Mouse (Mus musculus) kidney, embryonic 16.5 days (tissue): ENCODE measurements around the gene Lrmda. TPM values are rescaled to one million over a fixed set of nuclear protein-coding genes. Genes with fewer than 3 reads are reported as not detected.
A peak's percentile ranks its signal among the peaks of the same experiment; 100 is the strongest.

Experiments
- ATAC-seq: fragments of 200-750 bp; cut with Nextera tagmentation; 2 replicates; pipeline ENCODE4 v1.8.0; 2017; ENCODE audit warnings: moderate TSS enrichment; ENCODE audit not compliant: low FRiP score, low TSS enrichment
- H3K27ac ChIP-seq: fragments of 300-500 bp; sonication (generic); 2 replicates; pipeline ENCODE4 v1.5.1; 2014; ENCODE audit warnings: low read length
- H3K27me3 ChIP-seq: fragments of 300-500 bp; sonication (generic); 2 replicates; pipeline ENCODE4 v1.6.1; 2014; ENCODE audit warnings: low read length, control low read depth, mixed read lengths; ENCODE audit not compliant: insufficient read depth
- H3K36me3 ChIP-seq: fragments of 300-500 bp; sonication (generic); 2 replicates; pipeline ENCODE4 v1.6.1; 2014; ENCODE audit warnings: low read length, control low read depth, mixed read lengths; ENCODE audit not compliant: insufficient read depth
- H3K4me1 ChIP-seq: fragments of 300-500 bp; sonication (generic); 2 replicates; pipeline ENCODE4 v1.6.1; 2014; ENCODE audit warnings: low read length, control low read depth, mixed read lengths; ENCODE audit not compliant: insufficient read depth
- H3K4me2 ChIP-seq: fragments of 300-500 bp; sonication (generic); replicated peaks from 2 replicates; pipeline ENCODE4 v1.6.1; 2014; ENCODE audit warnings: low read depth, low read length
- H3K4me3 ChIP-seq: fragments of 300-500 bp; sonication (generic); 2 replicates; pipeline ENCODE4 v1.5.1; 2014; ENCODE audit warnings: mild to moderate bottlenecking, low read length
- H3K9ac ChIP-seq: fragments of 300-500 bp; sonication (generic); replicated peaks from 2 replicates; pipeline ENCODE4 v1.6.1; 2014; ENCODE audit warnings: low read length
- H3K9me3 ChIP-seq: fragments of 300-500 bp; sonication (generic); 2 replicates; pipeline ENCODE4 v1.6.1; 2016; ENCODE audit warnings: low read length, control low read depth
- WGBS: fragments of 180-500 bp; shearing (Covaris S2); extraction: QIAGEN DNeasy Blood & Tissue Kit; methylation state at CpG from one replicate; pipeline ENCODE4 v1.1.7; 2014; 5-methylcytosine and 5-hydroxymethylcytosine counted together
- polyA plus RNA-seq: library from polyadenylated mRNA; unstranded; fragments of >200 nt; fragmentation: Nextera tagmentation; extraction: Ambion mirVana; gene quantifications from 2 replicates; pipeline ENCODE4 v1.2.1, GENCODE M21; 2015

Gene Lrmda
- polyA plus RNA-seq, 1 experiment from 2014 or later: 0.76 TPM

- 0 out of 2 replicates have a peak, but pooled peaks have one; percentile 61 for ATAC-seq
- Histone ChIP-seq H3K4me3 (no peak overlapping the region), H3K27me3 (no peaks in the 10 kb centered on the region), H3K27ac (no peak overlapping the region; the same call in 1 of the 2 replicates), H3K9me3 (no peaks in the 10 kb centered on the region), H3K36me3 (no peaks in the 10 kb centered on the region), H3K9ac (no peak overlapping the region), H3K4me2 (no peak overlapping the region), H3K4me1 (peaks cover 10% of the 10 kb centered on the region)
- 77% methylated on average over 4 of the region's 4 CpGs for WGBS
Observed at GRCm38 (mm10) chr14:22931114-22931822, 911.8 kb downstream of the Lrmda start.

DNA sequence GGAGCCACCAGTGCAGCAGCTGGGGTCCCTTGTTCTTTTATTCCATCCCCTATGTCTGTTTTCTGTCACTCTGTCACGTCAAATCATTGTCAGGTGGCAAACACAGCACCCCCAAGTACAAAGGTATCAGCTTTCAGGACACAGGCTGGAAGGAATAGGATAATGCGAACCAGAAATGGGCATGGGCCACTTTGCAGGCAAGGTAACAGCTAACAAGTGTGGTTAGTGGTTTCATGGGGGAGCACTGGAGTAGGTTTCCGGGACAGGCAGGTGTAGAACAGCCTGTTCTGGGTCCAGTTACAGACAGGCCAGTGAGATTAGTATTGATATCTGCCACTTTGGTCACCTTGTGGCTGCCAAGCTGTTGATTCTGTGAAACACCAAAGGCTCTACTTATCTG, 917.2 kb downstream of the Lrmda start:
- Histone ChIP-seq H3K27me3 (no peaks in the 10 kb centered on the region), H3K4me3 (no peak overlapping the region), H3K4me1 (peaks cover 11% of the 10 kb centered on the region), H3K36me3 (no peaks in the 10 kb centered on the region), H3K27ac (no peak overlapping the region), H3K9ac (no peak overlapping the region), H3K4me2 (no peak overlapping the region), H3K9me3 (no peaks in the 10 kb centered on the region)
- no peak for ATAC-seq
- WGBS: 63% methylated on average over 3 of the region's 3 CpGs

DNA sequence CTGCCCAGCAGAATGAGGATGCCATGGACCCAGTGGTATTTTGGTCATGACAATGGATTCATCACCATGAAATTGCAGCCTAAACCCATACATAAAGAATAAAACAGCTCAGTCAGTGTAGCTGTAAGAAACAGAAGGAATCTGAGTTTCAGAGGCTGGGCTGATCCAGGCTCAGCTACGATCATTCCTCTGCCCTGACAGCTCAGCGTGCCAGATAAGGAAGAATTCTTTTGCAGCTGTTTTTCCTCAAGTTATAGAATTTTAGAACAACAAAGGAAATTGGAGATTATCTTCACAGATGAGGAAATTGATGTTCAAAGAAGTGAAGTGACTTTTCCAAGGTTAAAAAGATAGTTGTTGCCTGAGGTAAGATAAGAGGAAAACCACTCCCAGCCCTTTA, 921.1 kb downstream of the Lrmda start:
- Histone ChIP-seq H3K27me3 (no peaks in the 10 kb centered on the region), H3K27ac (no peak overlapping the region), H3K36me3 (no peaks in the 10 kb centered on the region), H3K4me1 (peaks cover 11% of the 10 kb centered on the region), H3K9me3 (no peaks in the 10 kb centered on the region), H3K4me3 (no peak overlapping the region), H3K4me2 (no peak overlapping the region), H3K9ac (no peak overlapping the region)
- no peak for ATAC-seq
- 57% methylated on average over 2 of the region's 2 CpGs for WGBS

- ATAC-seq: no peak
- H3K27ac ChIP-seq: no peak overlapping the region
- H3K4me1 ChIP-seq: peaks cover 11% of the 10 kb centered on the region
- no peak overlapping the region for H3K4me2 ChIP-seq
- no peak overlapping the region for H3K9ac ChIP-seq
- H3K4me3 ChIP-seq: no peak overlapping the region
- no peaks in the 10 kb centered on the region for H3K27me3 ChIP-seq
- H3K36me3 ChIP-seq: no peaks in the 10 kb centered on the region
- WGBS: 50% methylated on average over 2 of the region's 2 CpGs
- H3K9me3 ChIP-seq: no peaks in the 10 kb centered on the region
Observed at GRCm38 (mm10) chr14:22942569-22942968, 923.1 kb downstream of the Lrmda start.

- H3K9me3 ChIP-seq: no peaks in the 10 kb centered on the region
- no peaks in the 10 kb centered on the region for H3K27me3 ChIP-seq
- no peak for ATAC-seq
Observed at GRCm38 (mm10) chr14:22949466-22949865, 930.0 kb downstream of the Lrmda start.

DNA sequence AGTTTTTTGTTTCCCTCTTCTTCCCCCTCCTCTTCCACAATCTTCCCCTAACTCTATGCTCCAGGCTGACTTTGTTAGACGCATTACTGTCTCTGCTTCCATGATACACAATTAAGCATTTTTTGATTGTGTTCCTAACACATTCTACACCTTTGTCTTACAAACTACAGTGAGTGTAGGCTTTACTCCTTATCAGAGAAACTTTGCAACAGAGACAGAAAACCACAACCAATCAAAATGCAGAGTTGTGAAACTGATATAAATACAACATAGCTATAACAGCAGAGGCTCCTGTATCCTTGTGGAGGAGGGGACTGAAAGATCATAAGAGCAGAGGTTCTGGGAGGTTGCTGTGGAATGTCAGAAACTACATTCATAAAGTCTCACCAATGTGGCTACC, 933.5 kb downstream of the Lrmda start:
- H3K9ac ChIP-seq: no peak overlapping the region
- WGBS: 74% methylated on average over 1 of the region's 1 CpGs
- no peaks in the 10 kb centered on the region for H3K27me3 ChIP-seq
- H3K4me3 ChIP-seq: no peak overlapping the region
- ATAC-seq: no peak
- H3K36me3 ChIP-seq: no peaks in the 10 kb centered on the region
- H3K9me3 ChIP-seq: no peaks in the 10 kb centered on the region
- H3K27ac ChIP-seq: no peak overlapping the region
- no peaks in the 10 kb centered on the region for H3K4me1 ChIP-seq
- H3K4me2 ChIP-seq: no peak overlapping the region

More at GRCm38 (mm10) chr14:22949466-22949865, 930.0 kb downstream of the Lrmda start:
- Histone ChIP-seq H3K9ac (no peak overlapping the region), H3K36me3 (no peaks in the 10 kb centered on the region), H3K27ac (no peak overlapping the region), H3K4me1 (no peaks in the 10 kb centered on the region), H3K4me2 (no peak overlapping the region), H3K4me3 (no peak overlapping the region)

DNA sequence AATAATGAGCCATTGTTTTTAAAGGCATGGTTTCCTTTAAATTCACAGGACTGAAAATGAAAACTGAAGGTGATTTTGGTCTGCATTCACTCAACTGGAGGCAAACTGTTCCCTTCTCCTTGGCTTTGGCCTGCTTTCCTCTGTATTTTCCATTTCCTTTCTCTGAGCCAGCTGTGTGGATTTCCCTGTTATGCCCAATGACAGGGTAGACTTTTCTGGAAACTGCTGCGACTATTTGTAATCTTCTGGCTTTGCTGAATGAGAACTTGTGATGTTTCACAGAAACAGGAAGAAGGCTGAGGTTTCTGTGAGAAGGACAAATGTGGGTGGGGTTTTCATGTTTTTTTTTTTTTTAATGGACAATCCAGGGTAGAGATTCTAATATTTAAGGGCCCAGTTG, 940.7 kb downstream of the Lrmda start:
- H3K27ac ChIP-seq: no peak overlapping the region
- no peak overlapping the region for H3K4me3 ChIP-seq
- H3K36me3 ChIP-seq: no peaks in the 10 kb centered on the region
- WGBS: 79% methylated on average over 1 of the region's 1 CpGs
- no peak overlapping the region for H3K9ac ChIP-seq
- H3K27me3 ChIP-seq: no peaks in the 10 kb centered on the region
- ATAC-seq: no peak
- no peak overlapping the region for H3K4me2 ChIP-seq
- H3K9me3 ChIP-seq: no peaks in the 10 kb centered on the region
- no peaks in the 10 kb centered on the region for H3K4me1 ChIP-seq

- no peaks in the 10 kb centered on the region for H3K36me3 ChIP-seq
- 0 out of 2 replicates have a peak, but pooled peaks cover 3% of the 10 kb centered on the region for H3K9me3 ChIP-seq
- no peak overlapping the region for H3K9ac ChIP-seq
- no peak overlapping the region for H3K27ac ChIP-seq
- 0 out of 2 replicates have a peak, but pooled peaks cover 2% of the 10 kb centered on the region for H3K4me1 ChIP-seq
- no peak overlapping the region for H3K4me2 ChIP-seq
- H3K4me3 ChIP-seq: no peak overlapping the region
- no peaks in the 10 kb centered on the region for H3K27me3 ChIP-seq
- peak; percentile 12; the same call in 1 of the 2 replicates for ATAC-seq
- 78% methylated on average over 9 of the region's 9 CpGs for WGBS
Observed at GRCm38 (mm10) chr14:22964796-22965660, 945.5 kb downstream of the Lrmda start.

GRCm38 (mm10) chr14:22968705-22969104, 949.2 kb downstream of the Lrmda start:
- WGBS: 44% methylated on average over 5 of the region's 5 CpGs
- peak overlapping the region; percentile 52; the same call in 1 of the 2 replicates for H3K27ac ChIP-seq
- H3K4me3 ChIP-seq: no peak overlapping the region
- H3K4me1 ChIP-seq: 0 out of 2 replicates have a peak, but pooled peaks cover 2% of the 10 kb centered on the region
- peak; percentile 65; the same call in 1 of the 2 replicates for ATAC-seq
- no peaks in the 10 kb centered on the region for H3K36me3 ChIP-seq
- no peak overlapping the region for H3K4me2 ChIP-seq
- H3K27me3 ChIP-seq: no peaks in the 10 kb centered on the region
- H3K9ac ChIP-seq: no peak overlapping the region
- 0 out of 2 replicates have a peak, but pooled peaks cover 3% of the 10 kb centered on the region for H3K9me3 ChIP-seq
